16 mouse cellular contexts compared by ENCODE assay signal in genomic region chr15:101282471-101282870, GRCm38 (mm10). TPM values are rescaled to one million over a fixed set of nuclear protein-coding genes. Genes with fewer than 3 reads are reported as not detected.
DNase-seq lines count a peak whose midpoint lies in the region; ATAC-seq lines count a peak whose summit lies in the region.
"Had no signal": no experiment of that assay in that cellular context is flagged by ENCODE, and none has a peak within 500 bp of the region (broad histone marks: within the 10 kb centered on the region; RNA-seq: fewer than 3 reads in every experiment).

No protein-coding gene starts in this region.

- ATAC-seq in neural tube, embryonic 13.5 days (ENCODE audit: low read depth): no peak
- no peak for ATAC-seq in neural tube, embryonic 15.5 days (ENCODE audit: low FRiP score)
- no peak for ATAC-seq in cerebellum, adult (ENCODE audit: insufficient number of reproducible peaks, low FRiP score, low TSS enrichment)
- ATAC-seq: hindbrain, postnatal 0 days had no signal

- no peak overlapping the region for H3K27ac ChIP-seq in neural tube, embryonic 13.5 days (replicated peaks)
- no peak overlapping the region for H3K27ac ChIP-seq in neural tube, embryonic 15.5 days (replicated peaks)
- H3K27ac ChIP-seq: embryonic facial prominence, embryonic 12.5 days; forebrain, embryonic 13.5 days; hindbrain, postnatal 0 days; intestine, embryonic 15.5 days had no signal

- H3K4me2 ChIP-seq in neural tube, embryonic 13.5 days: 0 out of 2 replicates have a peak overlapping the region, but pooled peaks have one; percentile 96
- no peak overlapping the region for H3K4me2 ChIP-seq in neural tube, embryonic 15.5 days

- H3K4me1 ChIP-seq in neural tube, embryonic 13.5 days (replicated peaks): peaks cover 46% of the 10 kb centered on the region
- peaks cover 34% of the 10 kb centered on the region for H3K4me1 ChIP-seq in neural tube, embryonic 15.5 days

- no peak overlapping the region for H3K4me3 ChIP-seq in neural tube, embryonic 13.5 days
- H3K4me3 ChIP-seq in neural tube, embryonic 15.5 days (replicated peaks): no peak overlapping the region

- H3K36me3 ChIP-seq in neural tube, embryonic 13.5 days: peaks cover 14% of the 10 kb centered on the region
- H3K36me3 ChIP-seq in neural tube, embryonic 15.5 days: peaks cover 12% of the 10 kb centered on the region

- DNase-seq in adrenal gland, adult 2 months: peak; percentile 84
- no peak for DNase-seq in adrenal gland, postnatal 25 days
- peak; percentile 51 to 67 for DNase-seq in adrenal gland, postnatal 36 days
- no peak for DNase-seq in thymus, postnatal 36 days

- 76% methylated on average over 5 of the region's 5 CpGs for WGBS in neural tube, embryonic 13.5 days
- 81% methylated on average over 5 of the region's 5 CpGs for WGBS in neural tube, embryonic 15.5 days

- no peak overlapping the region for H3K9ac ChIP-seq in neural tube, embryonic 13.5 days
- H3K9ac ChIP-seq in neural tube, embryonic 15.5 days (replicated peaks): no peak overlapping the region
- H3K9ac ChIP-seq: intestine, embryonic 15.5 days had no signal

- no peaks in the 10 kb centered on the region for H3K9me3 ChIP-seq in neural tube, embryonic 13.5 days
- no peaks in the 10 kb centered on the region for H3K9me3 ChIP-seq in neural tube, embryonic 15.5 days (replicated peaks)
- H3K9me3 ChIP-seq: embryonic facial prominence, embryonic 12.5 days; forebrain, embryonic 13.5 days; heart, embryonic 10.5 days; heart, embryonic 15.5 days; hindbrain, embryonic 13.5 days; intestine, embryonic 15.5 days had no signal

- no peaks in the 10 kb centered on the region for H3K27me3 ChIP-seq in neural tube, embryonic 13.5 days
- no peaks in the 10 kb centered on the region for H3K27me3 ChIP-seq in neural tube, embryonic 15.5 days (replicated peaks)
- H3K27me3 ChIP-seq: embryonic facial prominence, embryonic 12.5 days; forebrain, embryonic 13.5 days; heart, embryonic 15.5 days; hindbrain, embryonic 13.5 days; intestine, embryonic 15.5 days had no signal

RNA-seq across cellular contexts. Expression of gene Atg101, which starts 1.6 kb away (rescaled TPM):
- 10 to 100 TPM; 38.6 to 58.8 TPM for total RNA-seq in adrenal gland, adult 2 months (2021)
- polyA plus RNA-seq in adrenal gland, adult 2 months (2012; rRNA removed): 31.9 and 35.4 TPM in 2 replicates
- 40.6 and 44.5 TPM in 2 replicates for total RNA-seq in adrenal gland, postnatal 25 days (2021)
- 77.9 and 84.7 TPM in 2 replicates for polyA plus RNA-seq in neural tube, embryonic 13.5 days (2015; fragmentation: Nextera tagmentation; extraction: Ambion mirVana)
- 77.2 TPM in 2 replicates for polyA plus RNA-seq in neural tube, embryonic 15.5 days (2015; fragmentation: Nextera tagmentation; extraction: Ambion mirVana)
- total RNA-seq in adrenal gland, postnatal 36 days (2021): 10 to 100 TPM; 53.6 to 90.1 TPM

RNA-seq across cellular contexts. Expression of gene 6030408B16Rik, which starts 10.5 kb away (rescaled TPM):
- under 1 TPM; 0.40 to 0.52 TPM for total RNA-seq in adrenal gland, adult 2 months (2021)
- polyA plus RNA-seq in adrenal gland, adult 2 months (2012; rRNA removed): 1.4 and 2.0 TPM in 2 replicates
- total RNA-seq in adrenal gland, postnatal 25 days (2021): 0.27 TPM in 1 of 2 replicates, not detected in the other
- 0.43 and 0.60 TPM in 2 replicates for polyA plus RNA-seq in neural tube, embryonic 13.5 days (2015; fragmentation: Nextera tagmentation; extraction: Ambion mirVana)
- polyA plus RNA-seq in neural tube, embryonic 15.5 days (2015; fragmentation: Nextera tagmentation; extraction: Ambion mirVana): 0.44 and 0.63 TPM in 2 replicates
- under 1 TPM; 0.36 to 0.40 TPM for total RNA-seq in adrenal gland, postnatal 36 days (2021)
- total RNA-seq: gastrocnemius, adult 8-10 months; hematopoietic stem cell, adult 5-6 weeks; hindbrain, postnatal 0 days had no signal

RNA-seq across cellular contexts. Expression of gene Nr4a1, which starts 28.4 kb away (rescaled TPM):
- 100 to 1,000 TPM; 560 to 565 TPM for total RNA-seq in adrenal gland, adult 2 months (2021)
- polyA plus RNA-seq in adrenal gland, adult 2 months (2012; rRNA removed): 162 and 415 TPM in 2 replicates
- 98.7 and 131 TPM in 2 replicates for total RNA-seq in adrenal gland, postnatal 25 days (2021)
- 6.4 and 7.6 TPM in 2 replicates for polyA plus RNA-seq in neural tube, embryonic 13.5 days (2015; fragmentation: Nextera tagmentation; extraction: Ambion mirVana)
- polyA plus RNA-seq in neural tube, embryonic 15.5 days (2015; fragmentation: Nextera tagmentation; extraction: Ambion mirVana): 7.9 and 10.6 TPM in 2 replicates
- total RNA-seq in adrenal gland, postnatal 36 days (2021): 1,000 to 10,000 TPM in 1 of 2 experiments, 100 to 1,000 TPM in 1; 924 to 1,160 TPM

RNA-seq across cellular contexts. Expression of gene Grasp, which starts 58.5 kb away (rescaled TPM):
- total RNA-seq in adrenal gland, adult 2 months (2021): 10 to 100 TPM; 16.4 to 21.0 TPM
- polyA plus RNA-seq in adrenal gland, adult 2 months (2012; rRNA removed): 53.0 and 60.3 TPM in 2 replicates
- total RNA-seq in adrenal gland, postnatal 25 days (2021): 9.8 and 16.3 TPM in 2 replicates
- 4.4 and 4.8 TPM in 2 replicates for polyA plus RNA-seq in neural tube, embryonic 13.5 days (2015; fragmentation: Nextera tagmentation; extraction: Ambion mirVana)
- 2.2 and 2.5 TPM in 2 replicates for polyA plus RNA-seq in neural tube, embryonic 15.5 days (2015; fragmentation: Nextera tagmentation; extraction: Ambion mirVana)
- 10 to 100 TPM; 18.7 to 60.1 TPM for total RNA-seq in adrenal gland, postnatal 36 days (2021)

Comparison
In these comparisons a context has a peak if more than half of its experiments do, and no peak if none do; other contexts are left out.
1. DNase-seq: peak in adrenal gland, adult 2 months (single experiment) and adrenal gland, postnatal 36 days (2 of 2); none in adrenal gland, postnatal 25 days (single experiment) and thymus, postnatal 36 days (0 of 2).